Mouse (Mus musculus): ENCODE results near the gene Cyld.

DNA sequence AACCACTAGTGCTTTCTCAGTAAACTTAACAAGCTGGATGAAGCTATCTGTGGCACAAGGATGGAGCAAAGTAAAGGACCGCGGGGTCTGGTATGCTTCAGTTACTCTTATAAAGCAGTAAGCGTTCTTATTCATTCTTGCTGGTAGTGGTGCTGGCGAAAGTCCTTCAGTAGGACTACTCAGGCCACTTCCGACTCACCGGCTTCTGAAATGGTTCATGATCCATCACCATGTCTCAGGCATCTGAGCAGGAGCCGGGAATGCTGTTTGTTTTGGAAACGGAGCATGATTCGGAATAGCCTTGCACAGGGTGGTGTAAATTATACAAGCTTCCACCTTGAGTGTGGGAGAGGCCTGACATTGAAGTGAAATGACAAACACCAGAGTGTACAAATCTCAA, 99.8 kb downstream of the Cyld start:
- no peak for TF ChIP-seq CTCF (IDR thresholded peaks at IDR 0.05; ENCODE audit: low read depth)
- no peak for TF ChIP-seq EP300 (optimal IDR thresholded peaks at IDR 0.05)
